Mouse (Mus musculus): ENCODE results near the gene Rrm2.
"Not testable (repeated sequence)": the region's sequence is repeated elsewhere in the genome, so short reads cannot be mapped to it uniquely, and the experiment has no call there.

The Rrm2 gene

GRCm38 (mm10) chr12:24707954-24708823 is at the start of gene Rrm2:
Gene Rrm2, plus strand, starts transcription at chr12:24708241.
- DNase-seq (ENCODE audit: low read depth, low spot score), result peak; percentile 95

- DNase-seq (ENCODE audit: low read depth, low spot score), result no peak
These were observed 49.0 kb upstream of the Rrm2 start for GRCm38 (mm10) chr12:24658998-24659397.

- DNase-seq (ENCODE audit: low read depth, low spot score), result no peak
These were observed 48.1 kb upstream of the Rrm2 start for GRCm38 (mm10) chr12:24659923-24660322.

DNA sequence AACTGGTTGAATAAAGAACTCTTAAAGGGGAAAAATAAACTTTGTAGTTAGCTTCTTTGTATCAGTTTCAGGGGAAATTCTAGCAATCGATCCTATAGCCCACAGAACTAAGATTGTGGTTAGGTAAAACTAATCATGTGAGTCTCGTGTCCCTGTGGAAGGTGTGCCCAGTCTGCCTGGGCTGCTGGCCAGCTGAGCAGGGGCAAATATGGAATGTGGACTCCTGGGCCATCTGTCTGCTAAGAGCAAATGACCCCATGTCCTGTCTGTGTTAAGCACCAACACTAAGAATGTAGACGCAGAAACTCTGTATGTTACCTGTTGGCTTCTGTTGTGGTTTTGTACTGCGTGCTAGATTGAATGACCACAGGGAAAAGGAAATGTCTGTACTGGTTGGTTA is 46.9 kb upstream of the Rrm2 start:
- DNase-seq (ENCODE audit: low read depth, low spot score), result no peak

- no peak for DNase-seq (ENCODE audit: low read depth, low spot score)
These were observed 45.9 kb upstream of the Rrm2 start for GRCm38 (mm10) chr12:24662131-24662530.

DNA sequence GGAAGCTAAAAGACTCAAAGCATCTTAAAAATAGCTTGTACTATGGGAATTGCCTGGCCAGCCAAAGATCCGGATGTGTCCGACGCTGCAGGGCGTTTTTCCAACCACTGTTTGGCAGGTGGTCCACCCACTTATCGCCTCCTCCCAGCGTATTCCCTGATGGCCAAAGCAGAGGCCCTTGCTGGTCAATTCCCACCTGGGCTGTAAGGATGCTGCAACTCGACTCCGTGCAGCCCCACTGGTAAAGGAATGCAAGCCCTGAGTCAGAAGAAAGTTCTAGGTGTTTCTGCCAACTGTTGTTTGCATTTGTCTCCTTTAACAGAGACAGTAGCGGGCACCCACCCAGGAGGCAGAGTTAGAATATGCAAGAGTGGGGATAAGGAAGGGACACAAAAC is 27.9 kb upstream of the Rrm2 start:
- no peak for DNase-seq (ENCODE audit: low read depth, low spot score)

DNA sequence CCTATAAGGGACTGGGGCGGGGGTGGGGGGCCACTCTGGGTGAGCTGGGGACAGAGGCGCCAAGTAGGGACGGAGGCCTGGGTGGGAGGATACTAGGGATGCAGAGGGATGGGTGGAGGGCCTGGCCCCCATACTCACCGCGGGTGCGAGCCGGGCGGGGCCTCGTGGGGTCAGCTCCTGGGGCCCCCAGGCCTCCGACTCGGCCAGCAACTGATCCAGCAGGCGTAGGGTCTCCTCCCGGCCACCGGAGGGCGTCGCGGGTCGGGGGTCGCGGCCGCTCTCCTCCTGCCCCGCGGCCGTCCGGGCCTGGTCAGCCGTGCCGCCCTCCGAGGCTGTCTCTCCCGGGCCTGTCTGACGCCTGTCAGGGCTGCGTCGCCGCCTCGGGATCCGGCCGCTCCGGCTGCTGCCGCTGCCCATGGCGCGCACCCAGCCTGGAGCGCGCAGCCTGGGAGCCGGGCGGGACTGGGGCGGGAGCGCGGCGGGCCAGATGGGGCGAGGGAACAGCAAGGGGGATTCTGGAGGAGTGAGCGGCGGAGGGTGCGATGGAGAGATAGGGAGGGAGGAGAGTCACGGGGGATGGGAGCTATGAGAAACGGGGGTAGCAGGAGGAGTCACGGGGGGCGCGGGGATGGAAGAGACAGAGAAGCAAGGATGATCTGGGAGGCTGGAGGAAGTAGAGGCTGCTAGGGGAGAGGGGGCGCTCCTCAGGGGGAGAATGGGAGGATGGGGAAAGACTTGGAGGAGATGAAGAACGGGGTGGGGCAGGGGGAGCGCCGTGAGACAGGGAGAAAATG is 27.4 kb upstream of the Rrm2 start:
- DNase-seq (ENCODE audit: low read depth, low spot score), result no peak

- no peak for DNase-seq (ENCODE audit: low read depth, low spot score)
These were observed 26.6 kb upstream of the Rrm2 start, which contains the start of gene Cys1 for GRCm38 (mm10) chr12:24681286-24682023. Gene Cys1, minus strand, starts transcription at chr12:24681813.

- no peak for DNase-seq (ENCODE audit: low read depth, low spot score)
These were observed 25.5 kb upstream of the Rrm2 start for GRCm38 (mm10) chr12:24682563-24682962.

GRCm38 (mm10) chr12:24683461-24683860 is 24.6 kb upstream of the Rrm2 start:
- no peak for DNase-seq (ENCODE audit: low read depth, low spot score)

DNA sequence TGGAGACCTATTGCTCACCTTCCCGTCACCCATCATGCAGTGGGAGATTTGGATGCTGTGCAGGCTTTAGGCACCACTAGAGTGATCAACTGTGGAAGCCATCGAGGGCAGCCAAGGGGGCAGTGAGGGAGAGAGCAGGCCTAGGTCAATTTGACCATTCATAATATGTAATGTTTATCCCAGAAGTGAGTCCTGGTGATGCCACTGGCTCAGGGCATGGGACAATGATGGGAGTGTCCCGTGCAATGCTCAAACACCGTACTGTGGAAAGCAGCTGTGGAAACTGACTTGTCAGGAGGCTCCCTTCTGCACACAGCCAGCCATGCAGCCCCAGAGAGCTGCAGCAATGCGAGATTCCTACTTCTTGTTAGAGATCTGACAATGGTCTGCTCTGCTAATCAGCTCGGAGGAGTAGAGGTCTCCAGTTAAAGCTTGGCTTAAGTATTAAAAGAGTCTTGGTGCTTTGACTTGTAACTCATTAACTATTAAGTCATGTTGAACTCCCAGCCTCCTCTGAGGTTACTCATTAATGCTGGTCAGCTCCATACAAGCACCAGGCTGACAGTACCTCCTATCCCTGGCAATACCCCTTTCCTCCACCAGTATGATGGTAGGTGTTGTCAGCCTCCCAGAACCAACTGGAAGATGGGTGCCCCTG is 21.9 kb upstream of the Rrm2 start:
- no peak for DNase-seq (ENCODE audit: low read depth, low spot score)

- no peak for DNase-seq (ENCODE audit: low read depth, low spot score)
These were observed 21.2 kb upstream of the Rrm2 start for GRCm38 (mm10) chr12:24686696-24687346.

DNA sequence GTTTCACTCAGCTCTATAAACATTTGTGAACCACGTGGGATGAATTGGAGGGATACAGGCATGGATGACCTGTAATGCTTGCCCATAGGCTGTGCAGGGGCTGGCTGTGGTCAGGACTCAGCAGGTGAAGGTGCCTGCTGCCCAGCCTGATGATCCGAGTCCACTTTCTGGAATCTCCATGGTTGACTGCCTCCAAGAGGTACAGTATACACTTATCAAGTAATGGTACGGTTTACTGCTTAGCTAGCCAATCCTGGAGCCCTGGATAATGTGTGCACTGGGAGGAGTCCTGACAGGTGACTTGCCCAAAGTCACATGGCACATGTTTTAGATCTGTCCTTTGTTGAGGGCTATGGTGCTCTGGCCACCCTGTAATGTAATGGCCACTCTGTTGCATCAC is 17.7 kb upstream of the Rrm2 start:
- DNase-seq (ENCODE audit: low read depth, low spot score), result no peak

DNA sequence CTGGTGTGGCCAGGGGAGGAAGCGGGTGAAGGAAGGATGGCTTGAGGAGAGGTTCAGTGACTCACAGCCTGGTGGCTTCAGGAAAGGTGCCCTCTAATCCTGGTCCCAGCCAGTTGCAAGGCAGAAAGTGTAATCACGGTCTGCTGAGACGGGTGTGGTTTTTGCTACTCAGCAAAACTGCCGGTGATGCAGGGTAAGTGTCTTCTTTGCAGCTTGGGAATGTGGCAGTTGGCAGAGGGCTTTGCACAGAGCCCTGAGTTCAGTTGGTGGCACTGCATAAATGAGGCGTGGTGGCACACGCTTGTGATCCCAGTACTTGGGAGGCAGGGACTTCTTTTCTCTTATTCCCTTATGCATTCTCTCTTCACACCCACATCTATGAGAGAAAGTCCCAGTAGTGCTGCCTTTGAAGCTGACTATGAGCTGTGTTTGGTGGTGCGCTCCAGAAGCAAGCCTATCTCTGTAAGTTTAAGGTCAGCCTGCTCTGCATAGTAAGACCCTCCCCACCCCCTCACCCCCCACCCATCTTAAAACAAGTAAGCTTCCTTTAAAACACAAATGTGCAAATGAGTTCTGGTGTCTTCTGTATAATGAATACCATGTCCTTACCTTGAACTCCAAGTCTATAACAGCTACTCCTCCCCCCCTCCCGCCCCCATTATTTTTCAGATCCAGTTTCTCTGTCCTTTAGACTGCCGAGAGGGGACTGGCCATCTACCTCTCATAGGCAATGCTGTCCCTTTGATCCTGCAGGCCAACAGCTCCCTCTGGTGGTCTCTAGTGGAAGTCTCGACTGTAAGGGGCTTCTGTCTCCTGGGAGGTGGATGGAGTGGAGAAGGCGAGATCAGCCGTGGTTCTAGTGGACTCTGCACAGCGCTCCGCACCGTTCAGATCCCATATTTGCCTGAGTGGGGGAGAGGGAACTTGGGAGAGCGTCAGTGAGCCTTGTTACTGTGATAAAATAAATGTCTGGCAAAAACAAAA is 11.2 kb upstream of the Rrm2 start:
- DNase-seq (ENCODE audit: low read depth, low spot score), result peak; percentile 74

DNA sequence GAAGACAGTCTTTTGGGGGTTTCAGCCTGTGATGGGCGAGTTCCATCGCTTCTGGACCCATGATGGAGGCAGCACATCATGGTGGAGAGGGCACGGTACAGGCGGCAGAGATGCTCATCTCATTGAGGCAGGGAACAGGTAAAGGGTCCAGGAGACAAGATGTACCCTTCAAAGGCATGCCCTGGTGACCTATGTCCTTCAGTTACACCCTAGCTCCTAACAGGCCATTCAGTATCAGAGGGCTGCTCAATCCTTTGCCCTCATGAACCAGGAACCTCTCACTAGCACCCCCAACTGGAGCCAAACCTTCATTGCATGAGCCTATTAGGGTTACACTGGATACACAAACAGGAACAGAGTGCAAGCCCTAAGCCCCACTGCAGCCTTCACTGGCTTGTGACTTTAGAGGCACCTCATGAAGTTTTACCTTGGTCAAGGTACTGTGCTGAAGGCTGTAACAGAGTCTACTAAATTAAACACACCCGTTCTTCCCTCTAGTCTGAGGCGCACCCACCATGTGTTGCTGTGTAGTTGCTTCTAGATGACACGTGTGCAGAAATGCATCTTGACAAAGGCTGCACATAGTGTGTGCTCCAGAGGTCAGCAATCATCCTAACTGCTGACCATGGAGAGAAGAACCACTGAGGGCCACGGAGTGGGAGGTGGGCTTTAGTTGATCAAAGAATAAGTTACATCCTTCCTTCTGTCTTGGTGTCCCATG is 10.4 kb upstream of the Rrm2 start:
- no peak for DNase-seq (ENCODE audit: low read depth, low spot score)

DNA sequence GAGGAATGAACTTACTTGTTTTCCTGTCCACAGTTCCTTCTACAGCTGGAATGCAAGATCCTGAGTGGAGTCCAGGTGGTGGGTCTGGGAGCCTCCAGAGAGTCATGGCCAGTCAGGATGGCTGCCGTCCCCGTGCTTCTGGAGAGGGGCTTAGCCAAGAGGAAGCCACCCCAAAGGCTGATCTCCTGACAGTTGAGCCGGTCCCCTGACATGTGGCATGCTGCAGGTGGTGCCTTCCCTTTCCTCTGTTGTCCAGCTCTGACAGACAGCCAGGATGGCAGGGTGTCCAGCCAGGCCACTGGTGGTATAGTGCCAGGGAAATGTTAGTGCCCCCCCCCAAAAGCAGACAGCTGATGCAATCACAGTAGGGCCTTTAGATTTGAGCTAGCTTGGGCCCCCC is 9.5 kb upstream of the Rrm2 start:
- no peak for DNase-seq (ENCODE audit: low read depth, low spot score)

DNA sequence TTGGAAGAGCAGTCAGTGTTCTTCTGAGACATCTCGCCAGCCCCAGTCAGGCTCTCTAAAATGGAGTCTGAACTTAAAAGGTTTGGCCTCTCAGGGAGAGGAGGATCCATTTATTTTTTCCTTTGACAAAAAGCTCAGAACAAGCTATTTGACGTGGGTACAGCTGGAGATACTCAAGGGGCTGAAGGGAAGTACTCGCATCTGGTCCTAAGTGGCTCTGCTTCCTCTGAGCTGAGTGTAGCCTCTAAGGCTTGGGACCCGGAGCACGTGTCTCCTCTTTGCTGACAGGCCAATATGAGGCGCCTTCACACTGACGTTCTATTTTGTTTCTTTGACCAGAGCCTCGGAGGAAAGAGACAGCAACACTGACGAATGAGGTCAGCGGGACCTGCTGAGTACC is 8.5 kb upstream of the Rrm2 start:
- no peak for DNase-seq (ENCODE audit: low read depth, low spot score)

- not testable (repeated sequence) for DNase-seq (ENCODE audit: low read depth, low spot score)
These were observed 6.4 kb upstream of the Rrm2 start for GRCm38 (mm10) chr12:24701621-24702020.

GRCm38 (mm10) chr12:24703013-24703412 is 5.0 kb upstream of the Rrm2 start:
- no peak for DNase-seq (ENCODE audit: low read depth, low spot score)

Measured in CD4-positive helper T cell, adult 2 months (primary cell).